Mouse (Mus musculus): ENCODE measurements around the gene Slc35e3. TPM values are rescaled to one million over a fixed set of nuclear protein-coding genes. Genes with fewer than 3 reads are reported as not detected.

Gene Slc35e3
- polyA plus RNA-seq, 1 experiment from 2014 or later = 2.5 TPM

Other genes with a start within 250 kb of the Slc35e3 start
- gene Cpm, start 116.9 kb downstream of the Slc35e3 start, polyA plus RNA-seq (2015; fragmentation: Nextera tagmentation; extraction: Ambion mirVana) = 47.0 and 61.6 TPM in 2 replicates
- 20.3 and 20.7 TPM in 2 replicates for gene Mdm2, start 35.6 kb downstream of the Slc35e3 start, polyA plus RNA-seq (2015; fragmentation: Nextera tagmentation; extraction: Ambion mirVana)
- gene Nup107, start 46.3 kb upstream of the Slc35e3 start, polyA plus RNA-seq (2015; fragmentation: Nextera tagmentation; extraction: Ambion mirVana) = 30.0 and 30.3 TPM in 2 replicates
- gene Rap1b, start 99.7 kb upstream of the Slc35e3 start, polyA plus RNA-seq (2015; fragmentation: Nextera tagmentation; extraction: Ambion mirVana) = 87.0 and 91.8 TPM in 2 replicates